Mouse (Mus musculus): Measurements from ENCODE around the gene Inpp5a.

DNA sequence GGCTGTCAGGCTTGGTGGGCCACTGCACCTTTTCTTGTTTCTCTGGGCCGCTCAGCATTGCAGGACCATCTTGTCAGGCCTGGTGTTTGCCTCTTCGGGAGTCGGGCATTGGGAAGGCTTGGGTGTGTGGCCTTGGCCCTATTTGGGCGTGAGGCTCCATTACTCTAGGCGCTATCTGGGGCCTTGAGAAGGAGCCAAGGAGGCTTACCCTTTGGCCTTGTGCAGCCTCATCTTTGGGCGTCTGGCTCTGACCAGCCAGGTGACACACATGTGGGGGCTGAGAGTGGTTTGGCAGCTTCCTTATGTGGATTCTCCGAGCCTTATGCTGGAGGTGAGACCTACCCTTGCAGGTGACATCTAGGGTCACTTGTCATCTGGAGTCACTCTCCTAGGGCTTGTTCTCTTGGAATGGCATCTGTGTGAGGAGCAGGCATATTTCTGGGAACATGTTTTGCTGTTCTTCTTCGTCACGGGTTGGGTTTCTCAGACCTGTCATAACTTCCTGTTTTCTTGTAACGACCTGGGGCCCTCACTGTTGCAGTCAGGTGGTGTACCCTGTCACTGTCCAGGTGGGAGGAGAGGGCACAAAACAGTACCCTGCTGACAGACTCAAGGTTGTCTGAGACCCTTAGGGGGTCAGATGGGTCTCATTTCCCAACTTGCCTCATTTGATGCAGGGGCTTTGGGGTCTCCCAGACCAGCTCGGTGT lies 11.2 kb downstream of the Inpp5a start:
- no peak for TF ChIP-seq POLR2A (IDR thresholded peaks at IDR 0.05; ENCODE audit: borderline replicate concordance, control insufficient read depth, low read depth, low read length)
- no peak for TF ChIP-seq CTCF (IDR thresholded peaks at IDR 0.05; ENCODE audit: control insufficient read depth, insufficient read depth, low read length)
